In genomic region chr9:77528379-77529041, GRCm38 (mm10) we compare ENCODE assay signal across 12 mouse cellular contexts. TPM values are rescaled to one million over a fixed set of nuclear protein-coding genes. Genes with fewer than 3 reads are reported as not detected.
A peak's percentile ranks its signal among the peaks of the same experiment; 100 is the strongest.
DNase-seq lines count a peak whose midpoint lies in the region; ATAC-seq and TF ChIP-seq lines count a peak whose summit lies in the region.
"Had no signal": no experiment of that assay in that cellular context is flagged by ENCODE, and none has a peak within 500 bp of the region (broad histone marks: within the 10 kb centered on the region; RNA-seq: fewer than 3 reads in every experiment).

No protein-coding gene starts in this region.

- H3K4me3 ChIP-seq in midbrain, embryonic 13.5 days (replicated peaks), result no peak overlapping the region
- H3K4me3 ChIP-seq in midbrain, postnatal 0 days (ENCODE audit: low read depth, low read length), result no peak overlapping the region
- H3K4me3 ChIP-seq in liver, embryonic 14.5 days (ENCODE audit: insufficient read depth in 1 of 2, low read depth in 2 of 2, low read length in 2 of 2), result no peak overlapping the region
- no peak overlapping the region for H3K4me3 ChIP-seq in stomach, embryonic 15.5 days (replicated peaks)

- TF ChIP-seq CTCF in midbrain, postnatal 0 days (IDR thresholded peaks at IDR 0.05), result no peak
- no peak for TF ChIP-seq CTCF in liver, embryonic 14.5 days (IDR thresholded peaks at IDR 0.05; ENCODE audit: low read depth)

- no peaks in the 10 kb centered on the region; the same call in 1 of the 2 replicates for H3K27me3 ChIP-seq in midbrain, embryonic 13.5 days
- H3K27me3 ChIP-seq in midbrain, postnatal 0 days (ENCODE audit: insufficient read depth, low read length), result no peaks in the 10 kb centered on the region
- H3K27me3 ChIP-seq in liver, embryonic 14.5 days (ENCODE audit: control insufficient read depth, insufficient read depth, low read length), result no peaks in the 10 kb centered on the region
- no peaks in the 10 kb centered on the region for H3K27me3 ChIP-seq in stomach, embryonic 15.5 days (replicated peaks)

- no peak overlapping the region for H3K4me2 ChIP-seq in midbrain, embryonic 13.5 days (replicated peaks)
- H3K4me2 ChIP-seq in midbrain, postnatal 0 days (ENCODE audit: low read depth, low read length, poor library complexity, severe bottlenecking), result no peak overlapping the region
- no peak overlapping the region for H3K4me2 ChIP-seq in liver, embryonic 14.5 days (ENCODE audit: low read depth)
- no peak overlapping the region for H3K4me2 ChIP-seq in stomach, embryonic 15.5 days
- H3K4me2 ChIP-seq: lung, embryonic 14.5 days had no signal

- ATAC-seq in midbrain, embryonic 13.5 days, result peak; percentile 40; the same call in 1 of the 2 replicates
- ATAC-seq in midbrain, postnatal 0 days (ENCODE audit: low FRiP score), result no peak
- peak; percentile 55; the same call in 1 of the 2 replicates for ATAC-seq in liver, embryonic 14.5 days (ENCODE audit: insufficient read depth)
- ATAC-seq in stomach, embryonic 15.5 days (ENCODE audit: insufficient read depth, low FRiP score, low read depth), result peak; percentile 81

- H3K36me3 ChIP-seq in midbrain, embryonic 13.5 days, result no peaks in the 10 kb centered on the region
- H3K36me3 ChIP-seq in midbrain, postnatal 0 days (ENCODE audit: insufficient read depth, low read length), result no peaks in the 10 kb centered on the region
- H3K36me3 ChIP-seq in liver, embryonic 14.5 days (replicated peaks; ENCODE audit: control insufficient read depth, insufficient read depth, low read depth), result no peaks in the 10 kb centered on the region
- H3K36me3 ChIP-seq in stomach, embryonic 15.5 days, result no peaks in the 10 kb centered on the region

- TF ChIP-seq EP300 in liver, embryonic 14.5 days (IDR thresholded peaks at IDR 0.05; ENCODE audit: low read depth), result no peak

- H3K4me1 ChIP-seq in midbrain, embryonic 13.5 days (replicated peaks), result peaks cover 5% of the 10 kb centered on the region; the same call in 1 of the 2 replicates
- H3K4me1 ChIP-seq in midbrain, postnatal 0 days (ENCODE audit: insufficient read depth, low read length), result 0 out of 2 replicates have a peak, but pooled peaks cover 4% of the 10 kb centered on the region
- peaks cover 0 to 20% of the 10 kb centered on the region in 2 experiments; a peak in 2 of 4 replicates for H3K4me1 ChIP-seq in liver, embryonic 14.5 days (replicated peaks; ENCODE audit: control insufficient read depth in 2 of 2, insufficient read depth in 2 of 2, low read length in 1 of 2)
- peaks cover 14% of the 10 kb centered on the region for H3K4me1 ChIP-seq in stomach, embryonic 15.5 days

- DNase-seq in adrenal gland, postnatal 14 days, result peak; percentile 47
- no peak for DNase-seq in adrenal gland, postnatal 10 days
- no peak for DNase-seq in midbrain, postnatal 0 days (ENCODE audit: low spot score)
- DNase-seq in liver, embryonic 14.5 days (ENCODE audit: low read depth in 3 of 3, low spot score in 3 of 3), result no peak
- DNase-seq in layer of hippocampus, postnatal 10 days (ENCODE audit: low spot score in 2 of 2), result no peak
- no peak for DNase-seq in cerebellum, postnatal 25 days
- DNase-seq: cerebellum, adult 18-20 months; heart, postnatal 10 days; lung, embryonic 14.5 days; thymus, postnatal 36 days had no signal

- WGBS in midbrain, embryonic 13.5 days, result 85% methylated on average over 5 of the region's 5 CpGs
- 89% methylated on average over 5 of the region's 5 CpGs for WGBS in midbrain, postnatal 0 days
- WGBS in liver, embryonic 14.5 days (ENCODE audit: insufficient replicate concordance), result 51% methylated on average over 5 of the region's 5 CpGs
- WGBS in stomach, embryonic 15.5 days, result 85% methylated on average over 5 of the region's 5 CpGs

- no peak overlapping the region for H3K9ac ChIP-seq in midbrain, embryonic 13.5 days (replicated peaks)
- H3K9ac ChIP-seq in midbrain, postnatal 0 days (replicated peaks; ENCODE audit: low read length, poor library complexity, severe bottlenecking), result no peak overlapping the region
- no peak overlapping the region for H3K9ac ChIP-seq in liver, embryonic 14.5 days (replicated peaks)
- H3K9ac ChIP-seq in stomach, embryonic 15.5 days, result no peak overlapping the region
- H3K9ac ChIP-seq: lung, embryonic 14.5 days had no signal

- H3K27ac ChIP-seq in midbrain, embryonic 13.5 days, result no peak overlapping the region
- no peak overlapping the region for H3K27ac ChIP-seq in midbrain, postnatal 0 days (ENCODE audit: low read depth, low read length)
- H3K27ac ChIP-seq in liver, embryonic 14.5 days, result no peak overlapping the region
- H3K27ac ChIP-seq in stomach, embryonic 15.5 days, result no peak overlapping the region

- H3K9me3 ChIP-seq in midbrain, embryonic 13.5 days, result no peaks in the 10 kb centered on the region
- H3K9me3 ChIP-seq in midbrain, postnatal 0 days (ENCODE audit: low read length), result no peaks in the 10 kb centered on the region
- H3K9me3 ChIP-seq in liver, embryonic 14.5 days (ENCODE audit: control insufficient read depth, low read length), result no peaks in the 10 kb centered on the region
- H3K9me3 ChIP-seq in stomach, embryonic 15.5 days, result no peaks in the 10 kb centered on the region

RNA-seq across cellular contexts. Expression of gene Lrrc1, which starts 16.2 kb away (rescaled TPM):
- 11.3 and 16.6 TPM in 2 replicates for total RNA-seq in adrenal gland, postnatal 14 days (2021)
- total RNA-seq in adrenal gland, postnatal 10 days (2021), result 10 to 100 TPM; 10.8 to 14.6 TPM
- 4.8 and 5.0 TPM in 2 replicates for polyA plus RNA-seq in midbrain, embryonic 13.5 days (2015; fragmentation: Nextera tagmentation; extraction: Ambion mirVana)
- total RNA-seq in midbrain, postnatal 0 days (2014; rRNA removed), result 19.1 and 38.6 TPM in 2 replicates
- polyA plus RNA-seq in midbrain, postnatal 0 days (2015; fragmentation: Nextera tagmentation; extraction: Ambion mirVana), result 4.2 and 4.6 TPM in 2 replicates
- polyA plus RNA-seq in liver, embryonic 14.5 days (2012; rRNA removed), result 2.3 and 3.2 TPM in 2 replicates
- 2.9 and 3.1 TPM in 2 replicates for polyA plus RNA-seq in liver, embryonic 14.5 days (2014; fragmentation: Nextera tagmentation; extraction: Ambion mirVana)
- polyA plus RNA-seq in stomach, embryonic 15.5 days (2015; fragmentation: Nextera tagmentation; extraction: Ambion mirVana), result 17.3 and 17.5 TPM in 2 replicates
- total RNA-seq in layer of hippocampus, postnatal 10 days (2021), result 1 to 10 TPM; 7.4 to 9.2 TPM
